Mouse (Mus musculus): ENCODE measurements around the gene Gm43191.
A peak's percentile ranks its signal among the peaks of the same experiment; 100 is the strongest.

Gm43191 gene

GRCm38 (mm10) chr3:116618855-116619254 lies 62.2 kb downstream of the Gm43191 start:
- DNase-seq, result no peak

GRCm38 (mm10) chr3:116615318-116616068 lies 65.6 kb downstream of the Gm43191 start:
- DNase-seq, result no peak

DNA sequence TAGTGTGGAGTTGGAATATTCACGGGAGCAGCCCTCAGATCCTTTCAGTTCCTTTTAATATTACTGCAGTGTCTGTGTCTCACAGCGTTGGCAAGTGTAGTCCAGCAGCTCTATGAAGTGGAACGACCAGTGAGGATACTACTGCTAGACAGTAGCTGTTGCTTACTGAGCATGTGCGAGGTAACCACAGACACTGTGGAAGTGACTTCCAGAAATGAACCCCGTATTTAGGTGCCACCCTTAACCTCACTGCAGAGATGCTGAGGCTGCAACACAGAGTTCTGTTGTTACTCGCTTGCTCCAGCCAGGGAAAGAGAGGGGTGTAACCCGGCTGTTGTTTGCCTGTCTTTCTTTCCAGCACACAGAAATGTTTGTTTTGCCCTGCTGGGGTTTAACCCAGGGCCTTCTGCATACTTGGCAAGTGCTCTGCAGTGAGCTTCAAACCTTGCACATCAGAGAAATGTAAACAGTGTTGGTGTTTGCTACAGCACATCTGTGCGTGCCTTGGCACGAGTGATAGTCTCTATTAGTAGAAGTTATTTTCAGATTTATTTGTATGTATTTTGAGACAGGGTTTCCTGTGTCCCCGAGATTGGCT lies 66.7 kb downstream of the Gm43191 start, which contains the start of gene Trmt13:
Trmt13 (minus strand) TSS at position 293 of the 598 bp plus-strand sequence.
- DNase-seq, result no peak

GRCm38 (mm10) chr3:116604570-116604969 lies 76.5 kb downstream of the Gm43191 start:
- no peak for DNase-seq

DNA sequence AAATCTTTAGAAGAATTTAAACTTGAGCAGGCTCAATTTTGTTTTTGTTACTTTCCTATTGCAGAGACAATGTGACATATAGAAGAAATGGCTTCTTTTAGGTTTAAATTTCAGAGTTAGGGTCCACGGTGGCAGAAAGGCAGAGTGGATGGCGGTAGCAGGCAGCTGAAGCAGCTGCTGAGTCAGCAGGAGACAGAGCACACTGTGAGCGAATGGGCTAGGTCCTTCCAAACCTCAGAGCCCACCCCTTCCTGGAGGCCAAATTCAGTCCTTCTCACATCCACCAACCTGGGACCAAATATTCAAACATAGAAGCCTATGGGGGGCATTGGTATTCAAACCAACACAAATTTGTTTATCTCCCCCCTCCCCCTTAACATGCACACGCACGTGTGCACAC lies 79.3 kb downstream of the Gm43191 start:
- DNase-seq, result no peak

GRCm38 (mm10) chr3:116601005-116601404 lies 80.1 kb downstream of the Gm43191 start:
- no peak for DNase-seq

- no peak for DNase-seq
Observed at GRCm38 (mm10) chr3:116599705-116600104, 81.4 kb downstream of the Gm43191 start.

DNA sequence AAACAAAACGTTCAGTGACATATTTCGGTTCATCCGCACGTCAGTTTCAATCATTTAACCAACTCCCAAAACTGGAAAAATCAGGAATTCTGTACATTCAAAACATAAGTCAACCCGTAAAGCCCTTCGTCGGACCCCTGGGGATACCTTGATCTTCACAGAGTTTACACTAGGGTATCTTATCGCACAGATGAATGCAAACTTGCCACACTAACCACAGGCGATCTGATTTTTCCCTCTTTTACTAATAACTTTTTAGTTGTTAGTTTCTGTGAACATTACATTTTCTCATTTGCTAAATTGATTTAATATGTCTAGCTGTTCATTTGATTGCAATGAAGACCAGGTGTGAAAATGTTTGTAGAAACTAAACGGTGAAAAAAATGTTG lies 85.5 kb downstream of the Gm43191 start:
- DNase-seq, result no peak

DNA sequence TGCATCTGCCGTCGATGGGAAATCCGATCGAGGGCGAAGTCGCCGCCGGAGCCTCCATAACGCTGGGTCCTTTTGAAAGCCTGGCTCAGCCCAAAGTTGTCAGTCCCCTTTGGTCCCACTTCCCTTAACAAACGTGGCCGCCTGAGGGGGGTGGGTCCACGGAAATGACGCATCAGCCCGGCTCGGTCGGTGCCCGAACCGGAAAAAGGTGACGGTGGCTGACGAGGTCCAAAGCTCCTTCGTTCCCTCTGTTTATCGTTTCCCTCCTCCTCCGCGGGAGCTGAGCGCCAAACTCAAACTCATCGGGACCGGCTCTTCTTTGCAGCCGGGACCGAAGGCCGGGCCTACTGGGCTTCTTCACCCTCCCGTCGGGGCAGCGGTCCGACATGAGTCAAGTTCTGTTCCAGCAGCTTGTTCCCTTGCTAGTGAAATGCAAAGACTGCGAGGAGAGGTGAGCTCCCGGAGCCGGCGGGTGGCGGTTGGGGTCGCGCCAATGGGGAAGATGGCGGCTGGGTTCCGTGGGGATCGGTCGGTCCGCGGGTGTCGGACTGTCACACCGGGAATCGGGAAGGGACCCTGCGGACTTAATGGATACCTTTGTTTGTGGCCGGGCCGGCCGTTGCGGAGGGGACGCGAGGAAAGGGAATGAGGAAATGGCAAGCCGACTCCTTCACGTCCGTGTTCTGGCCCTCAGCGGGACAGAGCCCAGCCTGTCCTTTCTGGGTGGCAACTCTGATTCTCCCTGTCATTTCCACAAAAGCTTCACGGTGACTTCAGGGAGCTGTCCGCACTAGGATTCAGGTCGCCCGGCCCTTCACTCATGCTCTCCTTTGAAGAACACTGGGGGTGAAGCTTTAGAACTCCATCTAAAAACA lies 86.1 kb downstream of the Gm43191 start, which contains the start of gene Sass6:
Sass6 (plus strand) TSS at position 255 of the 875 bp plus-strand sequence.
- DNase-seq, result peak; percentile 95

DNA sequence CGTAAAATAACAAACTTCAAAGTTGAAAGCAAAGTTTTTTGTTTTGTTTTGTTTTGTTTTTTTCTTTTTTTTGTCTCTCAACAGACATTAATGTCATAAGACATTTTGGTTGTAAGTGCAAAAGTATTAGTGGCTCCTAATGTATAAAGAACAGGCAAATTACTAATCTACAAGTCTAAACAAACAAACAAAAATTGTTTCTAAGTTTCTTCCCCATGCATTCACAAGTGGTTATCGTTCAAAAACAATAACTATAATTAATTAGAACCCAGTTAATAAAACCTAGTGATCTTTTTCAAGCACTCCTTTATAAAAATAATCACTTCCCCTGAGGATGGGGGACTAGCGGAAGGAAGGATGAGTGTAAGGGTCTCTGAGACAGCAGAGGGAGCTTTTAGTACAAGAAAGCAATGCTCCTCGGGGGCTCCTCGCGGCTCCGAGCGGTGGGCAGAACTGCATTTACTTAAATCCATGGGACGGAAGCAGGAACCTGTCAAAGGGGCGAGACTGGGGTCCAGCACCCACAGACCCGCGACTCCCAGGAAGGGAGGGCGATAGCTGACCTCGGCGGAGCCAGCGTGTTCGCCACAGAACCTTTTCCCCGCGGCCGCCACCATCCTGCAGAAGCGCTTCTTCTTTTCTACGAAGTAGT lies 86.9 kb downstream of the Gm43191 start:
- no peak for DNase-seq
